Mouse (Mus musculus): ENCODE measurements at regions not wholly inside any gene's neighbourhood (a gene's known extent, or its start where the extent isn't known, plus 50 kb on each side); places are given as distances from the start of the nearest gene placed in this dataset.

- Histone ChIP-seq H3K27me3 (replicated peaks) (no peaks in the 10 kb centered on the region), H3K36me3 (no peaks in the 10 kb centered on the region), H3K9me3 (no peaks in the 10 kb centered on the region), H3K9ac (no peak overlapping the region), H3K4me2 (replicated peaks) (no peak overlapping the region), H3K27ac (no peak overlapping the region), H3K4me3 (replicated peaks) (no peak overlapping the region), H3K4me1 (replicated peaks) (0 out of 2 replicates have a peak, but pooled peaks cover 2% of the 10 kb centered on the region)
- ATAC-seq = no peak
- 88% methylated on average over 6 of the region's 6 CpGs for WGBS
Measured at GRCm38 (mm10) chr10:117943702-117944307, 98.0 kb upstream of the Rap1b start.

- ATAC-seq = no peak
- no peak overlapping the region for H3K9ac ChIP-seq
- no peaks in the 10 kb centered on the region for H3K36me3 ChIP-seq
- 0 out of 2 replicates have a peak overlapping the region, but pooled peaks have one; percentile 2 for H3K4me3 ChIP-seq (replicated peaks)
- H3K27me3 ChIP-seq (replicated peaks) = no peaks in the 10 kb centered on the region
- H3K4me2 ChIP-seq (replicated peaks) = peak overlapping the region; percentile 28
- H3K4me1 ChIP-seq (replicated peaks) = no peaks in the 10 kb centered on the region
- H3K9me3 ChIP-seq = no peaks in the 10 kb centered on the region
- no peak overlapping the region for H3K27ac ChIP-seq
- 36% methylated on average over 13 of the region's 13 CpGs for WGBS
Measured at GRCm38 (mm10) chr10:117947191-117947590, 101.4 kb upstream of the Rap1b start.

GRCm38 (mm10) chr10:117947911-117948310 lies 102.1 kb upstream of the Rap1b start:
- Histone ChIP-seq H3K4me3 (replicated peaks) (no peak overlapping the region), H3K9me3 (no peaks in the 10 kb centered on the region), H3K9ac (no peak overlapping the region), H3K27me3 (replicated peaks) (no peaks in the 10 kb centered on the region), H3K4me2 (replicated peaks) (0 out of 2 replicates have a peak overlapping the region, but pooled peaks have one; percentile 28), H3K27ac (no peak overlapping the region), H3K36me3 (no peaks in the 10 kb centered on the region), H3K4me1 (replicated peaks) (no peaks in the 10 kb centered on the region)
- ATAC-seq = no peak
- WGBS = 70% methylated on average over 7 of the region's 7 CpGs

GRCm38 (mm10) chr10:117952116-117953025 lies 106.5 kb upstream of the Rap1b start:
- no peak overlapping the region for H3K4me2 ChIP-seq (replicated peaks)
- no peak overlapping the region for H3K27ac ChIP-seq
- H3K4me3 ChIP-seq (replicated peaks) = no peak overlapping the region
- H3K4me1 ChIP-seq (replicated peaks) = 0 out of 2 replicates have a peak, but pooled peaks cover 2% of the 10 kb centered on the region
- no peaks in the 10 kb centered on the region for H3K27me3 ChIP-seq (replicated peaks)
- H3K36me3 ChIP-seq = no peaks in the 10 kb centered on the region
- 75% methylated on average over 26 of the region's 26 CpGs for WGBS
- H3K9ac ChIP-seq = no peak overlapping the region
- H3K9me3 ChIP-seq = no peaks in the 10 kb centered on the region
- ATAC-seq = no peak

GRCm38 (mm10) chr10:117953026-117953711 lies 107.3 kb upstream of the Rap1b start:
- ATAC-seq = no peak
- H3K27ac ChIP-seq = no peak overlapping the region
- no peak overlapping the region for H3K9ac ChIP-seq
- H3K4me2 ChIP-seq (replicated peaks) = no peak overlapping the region
- 0 out of 2 replicates have a peak, but pooled peaks cover 2% of the 10 kb centered on the region for H3K4me1 ChIP-seq (replicated peaks)
- 39% methylated on average over 12 of the region's 12 CpGs for WGBS
- no peaks in the 10 kb centered on the region for H3K27me3 ChIP-seq (replicated peaks)
- H3K9me3 ChIP-seq = no peaks in the 10 kb centered on the region
- no peaks in the 10 kb centered on the region for H3K36me3 ChIP-seq
- H3K4me3 ChIP-seq (replicated peaks) = no peak overlapping the region

- WGBS = 66% methylated on average over 17 of the region's 17 CpGs
- no peaks in the 10 kb centered on the region for H3K9me3 ChIP-seq
- 0 out of 2 replicates have a peak, but pooled peaks cover 2% of the 10 kb centered on the region for H3K4me1 ChIP-seq (replicated peaks)
- no peak overlapping the region for H3K4me3 ChIP-seq (replicated peaks)
- H3K4me2 ChIP-seq (replicated peaks) = no peak overlapping the region
- H3K27me3 ChIP-seq (replicated peaks) = no peaks in the 10 kb centered on the region
- no peak overlapping the region for H3K27ac ChIP-seq
- no peaks in the 10 kb centered on the region for H3K36me3 ChIP-seq
- no peak for ATAC-seq
- H3K9ac ChIP-seq = no peak overlapping the region
Measured at GRCm38 (mm10) chr10:117956174-117956950, 110.5 kb upstream of the Rap1b start.

GRCm38 (mm10) chr10:117974706-117975105 lies 128.9 kb upstream of the Rap1b start:
- 65% methylated on average over 6 of the region's 6 CpGs for WGBS
- Histone ChIP-seq H3K4me3 (replicated peaks) (no peak overlapping the region), H3K9me3 (no peaks in the 10 kb centered on the region), H3K27ac (no peak overlapping the region), H3K9ac (no peak overlapping the region), H3K4me1 (replicated peaks) (no peaks in the 10 kb centered on the region), H3K36me3 (no peaks in the 10 kb centered on the region), H3K4me2 (replicated peaks) (no peak overlapping the region), H3K27me3 (replicated peaks) (no peaks in the 10 kb centered on the region)
- no peak for ATAC-seq

GRCm38 (mm10) chr10:117975467-117975866 lies 129.6 kb upstream of the Rap1b start:
- H3K27me3 ChIP-seq (replicated peaks) = no peaks in the 10 kb centered on the region
- no peak overlapping the region for H3K4me2 ChIP-seq (replicated peaks)
- no peaks in the 10 kb centered on the region for H3K9me3 ChIP-seq
- H3K36me3 ChIP-seq = no peaks in the 10 kb centered on the region
- H3K4me1 ChIP-seq (replicated peaks) = no peaks in the 10 kb centered on the region
- no peak overlapping the region for H3K4me3 ChIP-seq (replicated peaks)
- ATAC-seq = no peak
- H3K9ac ChIP-seq = no peak overlapping the region
- 92% methylated on average over 1 of the region's 1 CpGs for WGBS
- no peak overlapping the region for H3K27ac ChIP-seq

- 89% methylated on average over 4 of the region's 4 CpGs for WGBS
- H3K9ac ChIP-seq = no peak overlapping the region
- no peak for ATAC-seq
Measured at GRCm38 (mm10) chr10:117979091-117979490, 133.3 kb upstream of the Rap1b start.

GRCm38 (mm10) chr10:117982611-117983210 lies 136.9 kb upstream of the Rap1b start:
- H3K4me3 ChIP-seq (replicated peaks) = no peak overlapping the region
- peak overlapping the region; percentile 4; the same call in 1 of the 2 replicates for H3K27ac ChIP-seq
- 21% methylated on average over 8 of the region's 8 CpGs for WGBS
- H3K4me1 ChIP-seq (replicated peaks) = no peaks in the 10 kb centered on the region
- peak overlapping the region; percentile 19; the same call in 1 of the 2 replicates for H3K4me2 ChIP-seq (replicated peaks)
- no peak for ATAC-seq
- no peaks in the 10 kb centered on the region for H3K27me3 ChIP-seq (replicated peaks)
- H3K9ac ChIP-seq = no peak overlapping the region
- H3K9me3 ChIP-seq = no peaks in the 10 kb centered on the region
- no peaks in the 10 kb centered on the region for H3K36me3 ChIP-seq

More at GRCm38 (mm10) chr10:117979091-117979490, 133.3 kb upstream of the Rap1b start:
- H3K27ac ChIP-seq = no peak overlapping the region
- H3K27me3 ChIP-seq (replicated peaks) = no peaks in the 10 kb centered on the region
- H3K4me2 ChIP-seq (replicated peaks) = no peak overlapping the region
- H3K9me3 ChIP-seq = no peaks in the 10 kb centered on the region
- H3K4me3 ChIP-seq (replicated peaks) = no peak overlapping the region
- no peaks in the 10 kb centered on the region for H3K4me1 ChIP-seq (replicated peaks)
- no peaks in the 10 kb centered on the region for H3K36me3 ChIP-seq

- no peak overlapping the region for H3K4me2 ChIP-seq (replicated peaks)
- no peak overlapping the region for H3K4me3 ChIP-seq (replicated peaks)
- no peak for ATAC-seq
- no peaks in the 10 kb centered on the region for H3K9me3 ChIP-seq
- WGBS = 76% methylated on average over 8 of the region's 8 CpGs
- H3K9ac ChIP-seq = no peak overlapping the region
- H3K4me1 ChIP-seq (replicated peaks) = no peaks in the 10 kb centered on the region
- H3K36me3 ChIP-seq = no peaks in the 10 kb centered on the region
- H3K27ac ChIP-seq = no peak overlapping the region
- no peaks in the 10 kb centered on the region for H3K27me3 ChIP-seq (replicated peaks)
Measured at GRCm38 (mm10) chr10:117983271-117983670, 137.4 kb upstream of the Rap1b start.

Data from intestine, embryonic 15.5 days (tissue).